Mouse (Mus musculus): Measurements from ENCODE around the gene Nckap5l. TPM values are rescaled to one million over a fixed set of nuclear protein-coding genes. Genes with fewer than 3 reads are reported as not detected.

Nckap5l gene
- polyA plus RNA-seq, 1 experiment from 2014 or later, result 14.9 TPM

GRCm38 (mm10) chr15:99420521-99421014, 37.0 kb downstream of the Nckap5l start:
- 3% methylated on average over 12 of the region's 12 CpGs for WGBS
- Histone ChIP-seq H3K4me1 (peaks cover 15% of the 10 kb centered on the region), H3K9ac (no peak overlapping the region), H3K4me3 (no peak overlapping the region), H3K36me3 (peaks cover 34% of the 10 kb centered on the region), H3K27ac (peak overlapping the region; percentile 81), H3K9me3 (replicated peaks) (no peaks in the 10 kb centered on the region), H3K27me3 (no peaks in the 10 kb centered on the region), H3K4me2 (replicated peaks) (peak overlapping the region; percentile 31)
- ATAC-seq (ENCODE audit: low FRiP score), result peak; percentile 52

- no peaks in the 10 kb centered on the region for H3K27me3 ChIP-seq
- no peak overlapping the region for H3K4me3 ChIP-seq
- H3K27ac ChIP-seq, result peak overlapping the region; percentile 81
- peak overlapping the region; percentile 31 for H3K4me2 ChIP-seq (replicated peaks)
- peaks cover 15% of the 10 kb centered on the region for H3K4me1 ChIP-seq
- H3K9ac ChIP-seq, result no peak overlapping the region
- H3K36me3 ChIP-seq, result peaks cover 29% of the 10 kb centered on the region
- H3K9me3 ChIP-seq (replicated peaks), result no peaks in the 10 kb centered on the region
- no peak for ATAC-seq (ENCODE audit: low FRiP score)
- 34% methylated on average over 5 of the region's 5 CpGs for WGBS
These were observed 37.4 kb downstream of the Nckap5l start for GRCm38 (mm10) chr15:99420101-99420500.

- no peak overlapping the region for H3K27ac ChIP-seq
- no peaks in the 10 kb centered on the region for H3K9me3 ChIP-seq (replicated peaks)
- WGBS, result 44% methylated on average over 17 of the region's 17 CpGs
- H3K4me2 ChIP-seq (replicated peaks), result no peak overlapping the region
- H3K36me3 ChIP-seq, result peaks cover 15% of the 10 kb centered on the region
- H3K27me3 ChIP-seq, result no peaks in the 10 kb centered on the region
- no peak for ATAC-seq (ENCODE audit: low FRiP score)
- H3K4me1 ChIP-seq, result peaks cover 15% of the 10 kb centered on the region
- no peak overlapping the region for H3K4me3 ChIP-seq
- no peak overlapping the region for H3K9ac ChIP-seq
These were observed 39.8 kb downstream of the Nckap5l start for GRCm38 (mm10) chr15:99417692-99418271.

GRCm38 (mm10) chr15:99416957-99417356, 40.6 kb downstream of the Nckap5l start:
- Histone ChIP-seq H3K27ac (no peak overlapping the region), H3K4me3 (no peak overlapping the region), H3K4me2 (replicated peaks) (no peak overlapping the region), H3K27me3 (no peaks in the 10 kb centered on the region), H3K36me3 (peaks cover 7% of the 10 kb centered on the region), H3K9ac (no peak overlapping the region), H3K9me3 (replicated peaks) (no peaks in the 10 kb centered on the region), H3K4me1 (peaks cover 15% of the 10 kb centered on the region)
- no peak for ATAC-seq (ENCODE audit: low FRiP score)
- 33% methylated on average over 4 of the region's 4 CpGs for WGBS

GRCm38 (mm10) chr15:99416348-99416882, 41.1 kb downstream of the Nckap5l start:
- H3K9ac ChIP-seq, result no peak overlapping the region
- H3K9me3 ChIP-seq (replicated peaks), result no peaks in the 10 kb centered on the region
- WGBS, result 26% methylated on average over 13 of the region's 13 CpGs
- ATAC-seq (ENCODE audit: low FRiP score), result no peak
- peaks cover 3% of the 10 kb centered on the region for H3K36me3 ChIP-seq
- H3K4me2 ChIP-seq (replicated peaks), result no peak overlapping the region
- H3K27ac ChIP-seq, result no peak overlapping the region
- no peak overlapping the region for H3K4me3 ChIP-seq
- no peaks in the 10 kb centered on the region for H3K27me3 ChIP-seq
- peaks cover 14% of the 10 kb centered on the region for H3K4me1 ChIP-seq

GRCm38 (mm10) chr15:99415793-99416192, 41.8 kb downstream of the Nckap5l start:
- no peak for ATAC-seq (ENCODE audit: low FRiP score)

GRCm38 (mm10) chr15:99411747-99412146, 45.8 kb downstream of the Nckap5l start:
- no peak overlapping the region for H3K4me3 ChIP-seq
- H3K9ac ChIP-seq, result no peak overlapping the region
- no peak overlapping the region for H3K27ac ChIP-seq
- no peaks in the 10 kb centered on the region for H3K27me3 ChIP-seq
- peaks cover 37% of the 10 kb centered on the region for H3K36me3 ChIP-seq
- ATAC-seq (ENCODE audit: low FRiP score), result no peak
- H3K4me1 ChIP-seq, result no peaks in the 10 kb centered on the region
- no peaks in the 10 kb centered on the region for H3K9me3 ChIP-seq (replicated peaks)
- 58% methylated on average over 14 of the region's 14 CpGs for WGBS
- H3K4me2 ChIP-seq (replicated peaks), result no peak overlapping the region

More at GRCm38 (mm10) chr15:99415793-99416192, 41.8 kb downstream of the Nckap5l start:
- Histone ChIP-seq H3K27me3 (no peaks in the 10 kb centered on the region), H3K4me3 (no peak overlapping the region), H3K27ac (no peak overlapping the region), H3K36me3 (no peaks in the 10 kb centered on the region; the same call in 1 of the 2 replicates), H3K4me1 (peaks cover 8% of the 10 kb centered on the region), H3K9ac (no peak overlapping the region), H3K9me3 (replicated peaks) (no peaks in the 10 kb centered on the region), H3K4me2 (replicated peaks) (no peak overlapping the region)
- WGBS, result 22% methylated on average over 2 of the region's 2 CpGs

GRCm38 (mm10) chr15:99408845-99409244, 48.7 kb downstream of the Nckap5l start:
- Histone ChIP-seq H3K9me3 (replicated peaks) (no peaks in the 10 kb centered on the region), H3K4me1 (no peaks in the 10 kb centered on the region), H3K4me3 (no peak overlapping the region), H3K9ac (no peak overlapping the region), H3K27ac (no peak overlapping the region), H3K27me3 (no peaks in the 10 kb centered on the region), H3K36me3 (peaks cover 64% of the 10 kb centered on the region), H3K4me2 (replicated peaks) (no peak overlapping the region)
- no peak for ATAC-seq (ENCODE audit: low FRiP score)
- 92% methylated on average over 9 of the region's 9 CpGs for WGBS

- H3K9ac ChIP-seq, result no peak overlapping the region
- no peaks in the 10 kb centered on the region for H3K4me1 ChIP-seq
- no peak for ATAC-seq (ENCODE audit: low FRiP score)
- H3K36me3 ChIP-seq, result peaks cover 81% of the 10 kb centered on the region
- no peak overlapping the region for H3K4me2 ChIP-seq (replicated peaks)
- WGBS, result 89% methylated on average over 15 of the region's 15 CpGs
- H3K4me3 ChIP-seq, result no peak overlapping the region
- no peak overlapping the region for H3K27ac ChIP-seq
- no peaks in the 10 kb centered on the region for H3K27me3 ChIP-seq
- H3K9me3 ChIP-seq (replicated peaks), result no peaks in the 10 kb centered on the region
These were observed 50.5 kb downstream of the Nckap5l start for GRCm38 (mm10) chr15:99406986-99407570.

- Histone ChIP-seq H3K4me3 (no peak overlapping the region), H3K4me2 (replicated peaks) (no peak overlapping the region), H3K36me3 (peaks cover 80% of the 10 kb centered on the region), H3K9me3 (replicated peaks) (no peaks in the 10 kb centered on the region), H3K9ac (no peak overlapping the region), H3K4me1 (0 out of 2 replicates have a peak, but pooled peaks cover 2% of the 10 kb centered on the region), H3K27ac (no peak overlapping the region), H3K27me3 (no peaks in the 10 kb centered on the region)
- 97% methylated on average over 9 of the region's 9 CpGs for WGBS
- ATAC-seq (ENCODE audit: low FRiP score), result no peak
These were observed 52.4 kb downstream of the Nckap5l start for GRCm38 (mm10) chr15:99405150-99405549.

- Histone ChIP-seq H3K9ac (no peak overlapping the region), H3K36me3 (peaks cover 62% of the 10 kb centered on the region), H3K27me3 (no peaks in the 10 kb centered on the region), H3K4me3 (no peak overlapping the region), H3K27ac (no peak overlapping the region), H3K4me2 (replicated peaks) (no peak overlapping the region), H3K9me3 (replicated peaks) (no peaks in the 10 kb centered on the region), H3K4me1 (peaks cover 12% of the 10 kb centered on the region)
- ATAC-seq (ENCODE audit: low FRiP score), result no peak
- WGBS, result 95% methylated on average over 12 of the region's 12 CpGs
These were observed 54.2 kb downstream of the Nckap5l start for GRCm38 (mm10) chr15:99403159-99403889.

- Histone ChIP-seq H3K9ac (no peak overlapping the region), H3K27ac (no peak overlapping the region), H3K4me3 (no peak overlapping the region), H3K27me3 (no peaks in the 10 kb centered on the region), H3K4me1 (peaks cover 28% of the 10 kb centered on the region), H3K9me3 (replicated peaks) (no peaks in the 10 kb centered on the region), H3K4me2 (replicated peaks) (no peak overlapping the region), H3K36me3 (peaks cover 35% of the 10 kb centered on the region)
- 94% methylated on average over 6 of the region's 6 CpGs for WGBS
- no peak for ATAC-seq (ENCODE audit: low FRiP score)
These were observed 56.9 kb downstream of the Nckap5l start for GRCm38 (mm10) chr15:99400602-99401001.

All from hindbrain, embryonic 12.5 days (tissue).